Mouse (Mus musculus): Measurements from ENCODE around the gene Ovch2.
A peak's percentile ranks its signal among the peaks of the same experiment; 100 is the strongest.
"Not testable (repeated sequence)": the region's sequence is repeated elsewhere in the genome, so short reads cannot be mapped to it uniquely, and the experiment has no call there.

Gene Ovch2

DNA sequence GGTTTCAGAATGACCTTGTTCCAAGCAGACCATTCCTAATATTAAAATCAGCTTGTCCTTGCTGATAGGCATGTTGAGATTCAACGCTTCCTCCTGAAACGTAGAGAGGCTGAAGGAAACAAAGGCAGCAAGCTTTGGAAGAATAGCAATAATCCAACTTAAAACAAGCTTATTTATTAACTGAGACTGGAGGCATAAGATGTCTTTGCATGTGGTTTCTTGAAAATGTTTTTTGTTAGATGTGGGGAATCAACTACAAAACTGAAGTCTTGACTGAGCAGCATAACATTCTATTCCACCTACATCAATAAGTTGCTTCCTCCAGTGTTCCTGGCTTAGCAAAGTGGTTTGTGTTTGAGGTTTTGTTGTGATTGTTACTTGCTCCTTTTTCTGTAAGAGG lies at the start of gene Ovch2:
Gene Ovch2 (minus strand): TSS at position 101 of the 400 bp plus-strand sequence.
- no peak for DNase-seq

DNA sequence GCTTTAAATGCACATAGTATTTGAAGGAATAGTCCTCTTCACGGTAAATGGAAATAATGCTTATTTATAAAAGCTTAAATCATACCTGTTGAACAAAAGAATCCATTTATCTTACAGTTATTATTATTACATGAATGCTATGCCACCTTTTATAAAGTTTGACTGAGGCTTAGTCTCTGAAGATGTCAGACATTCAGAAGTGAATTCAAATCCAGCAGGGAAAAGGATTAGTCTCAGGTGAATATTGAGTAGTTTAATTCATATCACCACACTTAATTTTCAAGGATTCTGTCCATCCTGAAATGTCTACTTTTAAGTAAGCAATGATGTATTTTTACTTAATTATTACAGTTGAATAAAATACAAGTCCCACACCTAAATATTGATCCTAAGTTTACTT lies 46.4 kb upstream of the Ovch2 start, which contains the start of gene Olfr470:
Gene Olfr470 (minus strand): TSS at position 101 of the 400 bp plus-strand sequence.
- DNase-seq: not testable (repeated sequence)

DNA sequence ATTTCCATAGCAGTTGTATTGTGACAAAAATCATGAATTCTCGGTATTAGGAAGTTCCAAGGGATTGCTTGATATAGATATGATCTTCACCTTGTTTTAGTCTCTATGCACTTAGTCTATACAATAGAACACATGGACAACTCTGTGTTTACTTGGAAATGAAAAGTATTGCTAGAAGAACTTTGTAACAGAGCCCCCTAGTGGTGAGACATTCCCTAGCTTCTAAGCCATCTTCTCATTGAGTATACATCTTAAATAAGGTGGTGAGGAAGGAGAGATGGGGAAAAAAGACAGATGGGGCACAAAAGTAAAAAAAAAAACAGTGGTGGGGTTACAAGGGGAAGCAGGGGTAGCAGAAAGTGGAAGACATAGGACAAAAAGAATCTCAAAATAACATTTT lies 40.7 kb upstream of the Ovch2 start:
- no peak for DNase-seq

DNA sequence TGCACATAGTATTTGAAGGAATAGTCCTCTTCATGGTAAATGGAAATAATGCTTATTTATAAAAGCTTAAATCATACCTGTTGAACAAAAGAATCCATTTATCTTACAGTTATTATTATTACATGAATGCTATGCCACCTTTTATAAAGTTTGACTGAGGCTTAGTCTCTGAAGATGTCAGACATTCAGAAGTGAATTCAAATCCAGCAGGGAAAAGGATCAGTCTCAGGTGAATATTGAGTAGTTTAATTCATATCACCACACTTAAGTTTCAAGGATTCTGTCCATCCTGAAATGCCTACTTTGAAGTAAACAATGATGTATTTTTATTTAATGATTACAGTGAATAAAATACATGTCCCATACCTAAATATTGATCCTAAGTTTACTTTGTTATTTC lies 24.4 kb upstream of the Ovch2 start, which contains the start of gene Olfr469:
Gene Olfr469 (minus strand): TSS at position 101 of the 400 bp plus-strand sequence.
- DNase-seq: not testable (repeated sequence)

DNA sequence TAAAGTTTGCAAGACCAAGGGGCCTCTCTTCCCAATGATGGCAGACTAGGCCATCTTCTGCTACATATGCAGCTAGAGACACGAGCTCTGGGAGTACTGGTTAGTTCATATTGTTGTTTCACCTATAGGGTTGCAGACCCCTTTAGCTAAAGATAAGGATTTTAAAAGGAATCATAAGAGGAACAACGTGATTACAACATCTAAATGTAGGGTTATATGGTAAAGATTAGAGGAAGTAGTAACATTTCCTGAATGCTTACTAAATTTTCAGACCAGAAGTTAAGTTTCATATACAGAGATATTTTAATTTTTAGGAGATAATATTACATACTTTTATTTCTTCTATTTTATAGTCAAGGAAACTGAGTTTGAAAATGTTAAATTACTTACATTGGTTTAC lies 22.9 kb upstream of the Ovch2 start:
- not testable (repeated sequence) for DNase-seq

DNA sequence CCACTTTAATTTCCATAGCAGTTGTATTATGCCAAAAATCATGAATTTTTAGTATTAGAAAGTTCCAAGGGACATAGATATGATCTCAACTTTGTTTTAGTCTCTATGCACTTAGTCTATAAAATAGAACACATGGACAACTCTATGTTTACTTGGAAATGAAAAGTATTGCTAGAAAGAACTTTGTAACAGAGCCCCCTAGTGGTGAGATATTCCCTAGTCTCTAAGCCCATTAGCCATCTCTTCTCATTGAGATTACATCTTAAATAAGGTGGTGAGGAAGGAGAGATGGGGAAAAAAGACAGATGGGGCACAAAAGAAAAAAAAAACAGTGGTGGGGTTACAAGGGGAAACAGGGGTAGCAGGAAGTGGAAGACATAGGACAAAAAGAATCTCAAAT lies 18.4 kb upstream of the Ovch2 start:
- DNase-seq: no peak

DNA sequence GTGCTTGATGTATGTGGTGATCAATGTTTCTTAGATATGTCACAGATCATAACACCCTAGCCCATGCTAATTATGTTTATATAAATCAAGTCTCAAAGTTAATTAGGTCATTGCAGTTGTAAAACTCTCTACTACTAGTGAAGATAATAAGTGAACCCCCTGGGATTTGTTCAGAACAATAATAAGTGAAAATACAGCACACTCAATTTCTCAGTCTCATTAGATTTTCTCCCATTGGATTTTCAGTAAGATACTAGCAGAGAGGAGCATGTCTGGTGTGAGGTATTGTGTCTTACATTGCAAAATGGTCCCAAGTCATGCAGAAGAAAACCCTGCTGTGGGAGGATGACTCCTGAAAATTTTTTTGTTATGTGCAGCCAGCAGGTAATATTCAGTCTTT lies 11.0 kb upstream of the Ovch2 start, which contains the start of gene Olfr467:
Gene Olfr467 (plus strand): TSS at position 301 of the 400 bp plus-strand sequence.
- DNase-seq: no peak

DNA sequence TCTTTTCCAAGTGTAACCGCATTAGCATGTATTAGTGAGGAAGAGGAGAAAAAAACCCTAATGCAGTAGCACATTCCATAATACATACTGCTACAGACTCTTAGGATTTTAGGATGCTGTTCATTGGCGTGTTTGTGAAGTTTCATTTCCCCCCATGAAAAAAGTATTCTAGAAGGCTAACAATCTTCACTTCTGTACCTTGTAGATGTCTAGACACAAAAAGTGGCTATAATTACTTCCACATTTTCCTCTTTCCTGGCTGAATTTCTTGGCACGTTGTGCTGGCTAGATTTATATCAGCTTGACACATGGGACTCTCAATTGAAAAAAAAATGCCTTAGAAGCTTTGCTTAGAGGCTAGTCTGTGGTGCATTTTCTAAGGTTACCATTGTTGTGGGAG lies 1.1 kb upstream of the Ovch2 start:
- DNase-seq: no peak

DNA sequence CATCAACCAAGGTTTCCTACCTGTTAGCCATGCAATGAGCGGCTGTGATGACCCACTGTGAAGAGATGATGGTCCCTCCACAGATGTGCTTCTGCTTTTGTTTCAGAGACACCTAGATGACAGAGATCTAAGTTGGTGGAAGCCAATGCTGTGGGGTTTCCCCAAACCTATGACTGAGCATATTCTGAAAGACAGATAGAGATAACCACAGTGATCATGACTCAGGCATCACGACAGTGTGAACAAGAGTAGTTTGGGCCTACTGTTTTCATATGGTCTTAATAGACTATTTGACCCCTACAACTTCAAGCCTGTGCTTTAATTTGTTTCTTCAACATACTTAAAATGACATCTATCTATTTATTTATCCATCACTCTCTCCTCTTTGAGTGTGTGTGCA lies 4.5 kb downstream of the Ovch2 start:
- DNase-seq: no peak

DNA sequence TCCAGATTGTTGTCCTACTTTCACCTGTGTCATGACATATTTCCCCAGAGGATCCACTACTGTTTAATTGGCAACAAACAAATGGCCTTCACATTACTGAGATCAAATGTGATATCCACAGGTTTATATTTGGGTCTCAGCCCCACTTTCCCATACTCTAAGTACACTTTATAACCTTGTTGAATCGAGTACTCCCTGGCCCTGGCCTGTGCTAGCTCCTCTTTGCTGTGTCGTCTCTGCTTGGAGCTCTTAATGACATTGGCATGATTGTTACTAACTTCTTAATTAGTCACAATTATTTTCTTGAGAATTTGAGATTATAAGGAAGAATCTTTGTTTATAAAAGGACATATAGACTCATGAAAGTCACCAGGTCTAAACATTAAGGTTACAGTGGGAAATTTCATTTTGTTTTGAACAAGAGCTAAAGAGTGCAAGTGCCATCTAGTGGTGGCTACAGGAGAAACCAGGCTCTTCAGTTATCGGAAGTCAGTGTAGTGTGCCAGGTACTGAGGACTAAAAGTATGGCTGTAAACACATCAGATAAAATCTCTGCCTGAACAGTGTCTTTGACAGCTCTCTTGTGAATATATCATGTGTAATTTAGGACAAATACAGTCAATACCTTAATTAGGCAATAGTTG lies 12.9 kb downstream of the Ovch2 start:
- DNase-seq: peak; percentile 2

DNA sequence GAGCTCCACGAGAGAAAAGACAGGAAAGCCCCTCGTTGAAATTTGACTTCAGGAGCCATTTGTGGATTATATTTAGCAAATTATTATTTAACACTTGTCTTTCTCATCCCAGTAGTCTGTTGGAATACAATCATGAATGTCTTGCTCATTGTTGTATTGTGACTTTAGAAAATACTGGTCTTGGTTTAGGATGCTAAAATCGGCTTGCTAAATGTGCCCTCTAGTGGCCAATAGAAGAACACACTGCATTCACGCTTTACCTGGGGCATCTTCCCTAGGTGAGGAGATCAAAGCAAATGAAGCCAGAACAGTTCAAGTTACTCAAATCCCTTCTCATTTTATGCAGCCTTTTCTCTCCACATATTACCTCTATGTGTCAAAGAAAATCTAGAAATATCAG lies 21.4 kb downstream of the Ovch2 start:
- peak; percentile 15 for DNase-seq

DNA sequence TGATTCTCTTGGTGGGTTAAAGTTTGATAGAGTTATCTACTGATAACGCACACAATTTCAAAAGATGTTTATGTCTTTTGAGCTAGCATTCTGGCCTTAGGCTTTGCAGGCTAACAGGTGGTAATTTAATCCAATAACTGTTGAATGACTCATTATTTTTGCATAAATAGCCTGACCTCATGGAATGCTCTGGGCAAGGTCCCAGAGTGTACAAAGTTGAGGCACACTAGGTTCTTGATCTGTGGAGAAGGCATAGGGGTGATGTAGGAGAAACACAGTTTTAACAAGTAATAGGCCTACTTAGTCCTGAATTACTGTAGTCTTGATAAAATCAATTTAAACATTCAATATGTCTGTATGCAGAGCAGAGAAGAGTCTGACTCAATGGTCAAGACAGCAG lies 22.8 kb downstream of the Ovch2 start:
- no peak for DNase-seq

DNA sequence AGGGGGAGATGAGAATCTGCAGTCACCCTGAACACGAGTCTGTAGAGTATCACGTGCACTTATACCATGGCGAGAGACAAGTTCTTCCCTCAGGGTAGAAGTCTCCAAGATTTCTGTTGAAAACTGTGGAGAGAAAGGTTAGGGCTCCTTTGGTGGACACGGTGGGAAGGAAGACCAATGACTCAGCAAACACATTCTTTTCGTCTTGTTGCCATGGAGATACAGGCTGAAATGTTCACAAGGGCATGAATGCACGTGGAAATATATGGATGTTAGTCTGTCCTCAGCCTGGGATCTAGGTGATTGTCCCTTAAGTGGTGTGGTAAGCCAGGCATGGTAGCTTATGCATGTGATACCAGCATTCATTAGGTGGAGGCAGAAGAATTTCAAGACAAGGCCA lies 30.2 kb downstream of the Ovch2 start:
- DNase-seq: no peak

DNA sequence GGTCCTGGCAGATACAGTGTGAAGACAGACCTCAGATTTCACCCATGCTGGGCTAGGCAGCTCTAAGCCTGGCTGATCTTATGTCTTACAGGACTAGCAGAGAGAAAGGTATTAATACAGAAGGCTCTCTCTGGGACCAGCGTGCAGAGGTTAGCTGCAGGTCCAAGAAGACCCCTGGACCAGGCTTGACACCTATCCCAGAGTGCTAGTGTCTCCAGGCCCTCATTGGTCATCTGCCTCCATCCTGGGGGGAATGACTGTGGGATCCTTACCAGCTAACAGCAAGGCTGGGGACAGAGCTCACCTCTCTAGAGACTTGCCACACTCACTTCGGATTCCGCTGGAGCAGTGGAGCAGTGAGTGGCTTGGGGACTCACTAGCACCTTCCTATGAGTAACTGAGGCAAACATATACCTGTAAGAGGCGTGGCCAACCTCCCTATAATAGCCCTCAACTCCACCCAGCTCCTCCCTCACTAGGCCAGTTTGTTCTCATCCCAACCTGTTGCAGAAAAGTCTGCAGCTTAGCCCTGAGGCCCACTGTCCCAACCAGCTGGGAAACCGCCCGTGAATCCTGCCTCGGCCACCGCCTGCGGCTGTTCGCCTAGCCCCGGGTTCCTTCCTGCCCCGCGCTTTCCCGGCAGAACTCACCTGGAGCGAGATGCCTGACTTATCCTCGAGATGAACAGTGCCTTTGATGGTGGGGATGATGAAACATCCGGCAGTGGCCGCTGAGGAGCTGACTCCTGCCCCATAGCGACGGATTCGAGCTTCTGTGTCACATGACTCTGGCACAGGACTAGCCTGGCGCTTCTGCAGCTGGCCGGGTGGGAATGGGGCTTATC lies 43.5 kb downstream of the Ovch2 start, which contains the start of gene Cyb5r2:
Gene Cyb5r2 (minus strand): TSS at position 725 of the 844 bp plus-strand sequence.
- DNase-seq: no peak

DNA sequence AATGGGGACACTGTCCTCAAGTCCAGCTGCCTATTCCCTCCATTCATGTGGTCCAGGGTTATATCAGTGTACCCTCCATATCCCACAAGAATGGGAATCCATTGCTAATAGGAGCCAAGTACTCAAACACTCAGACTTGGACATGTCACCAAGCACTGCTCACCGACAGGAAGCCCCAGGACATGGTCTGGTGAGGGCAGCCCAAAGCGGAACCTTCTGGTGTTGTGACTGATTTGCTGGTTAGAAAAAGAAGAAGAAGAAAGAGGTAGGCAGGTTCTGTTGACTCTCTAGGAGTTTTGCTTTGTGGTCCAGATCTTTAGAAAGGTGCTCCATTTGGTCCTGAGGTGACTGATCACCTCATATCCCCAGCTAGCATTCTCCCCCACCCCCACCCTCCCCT lies 44.3 kb downstream of the Ovch2 start:
- no peak for DNase-seq

DNA sequence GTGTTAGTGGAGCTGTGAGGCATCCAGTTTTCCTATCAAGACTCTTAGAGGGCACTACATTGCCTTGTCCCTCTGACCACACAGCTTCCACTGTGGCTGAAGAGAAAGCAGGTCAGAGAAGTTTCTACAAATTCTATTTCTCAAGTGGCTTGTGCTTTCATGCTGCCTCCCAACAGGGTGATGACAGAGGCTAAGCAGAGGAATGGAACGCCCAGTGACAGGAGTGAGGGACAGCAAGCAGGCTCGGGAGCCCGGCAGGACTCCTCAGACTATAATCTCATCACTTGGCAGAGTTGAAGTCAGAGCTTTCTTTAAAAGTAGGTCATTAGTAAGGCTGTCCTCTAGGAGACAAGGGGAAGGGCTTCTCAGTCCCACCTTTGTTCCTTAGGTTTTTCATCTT lies 45.1 kb downstream of the Ovch2 start:
- no peak for DNase-seq

DNA sequence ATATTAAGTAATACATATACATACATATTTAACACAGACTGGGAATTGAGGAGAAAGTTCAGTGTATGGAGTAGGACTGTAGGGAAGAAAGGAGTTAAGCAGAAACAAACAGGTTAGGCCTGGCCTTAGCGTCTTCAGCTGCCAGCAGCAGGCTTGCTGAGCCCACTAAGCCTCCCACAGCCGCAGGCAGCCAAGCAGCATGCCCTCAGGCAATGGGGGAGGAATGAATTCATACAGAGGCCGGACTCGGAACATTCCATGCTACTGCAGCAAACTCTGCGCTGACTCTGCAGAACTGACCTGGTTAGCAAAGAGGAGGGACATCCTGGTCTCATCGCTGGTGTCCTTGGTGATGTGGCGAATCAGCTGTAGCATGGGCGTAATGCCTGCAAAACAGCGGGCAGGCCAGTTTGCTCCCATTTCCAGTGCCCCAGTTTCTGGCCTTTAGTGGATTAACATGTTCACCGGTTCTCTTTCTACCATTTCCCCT lies 48.9 kb downstream of the Ovch2 start:
- DNase-seq: no peak

DNA sequence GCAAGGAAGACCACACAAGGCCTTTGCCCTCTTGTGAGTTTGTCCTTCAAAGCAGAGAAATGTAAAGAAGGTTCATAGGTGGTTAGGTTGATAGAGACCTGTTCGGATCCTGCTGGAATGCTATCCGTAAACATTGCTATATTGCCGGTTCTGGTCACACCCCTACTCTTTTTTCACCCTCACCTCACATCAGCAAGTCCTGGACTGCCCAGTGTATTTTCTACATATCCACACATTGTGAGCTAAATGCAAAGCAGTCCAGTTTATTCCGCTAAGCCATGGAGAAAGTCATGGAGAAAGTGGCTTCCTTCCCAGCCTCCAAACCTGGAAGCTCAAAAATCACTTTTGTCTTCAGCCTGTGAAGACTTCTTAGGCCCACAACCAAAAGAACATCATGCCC lies 51.3 kb downstream of the Ovch2 start:
- no peak for DNase-seq

DNA sequence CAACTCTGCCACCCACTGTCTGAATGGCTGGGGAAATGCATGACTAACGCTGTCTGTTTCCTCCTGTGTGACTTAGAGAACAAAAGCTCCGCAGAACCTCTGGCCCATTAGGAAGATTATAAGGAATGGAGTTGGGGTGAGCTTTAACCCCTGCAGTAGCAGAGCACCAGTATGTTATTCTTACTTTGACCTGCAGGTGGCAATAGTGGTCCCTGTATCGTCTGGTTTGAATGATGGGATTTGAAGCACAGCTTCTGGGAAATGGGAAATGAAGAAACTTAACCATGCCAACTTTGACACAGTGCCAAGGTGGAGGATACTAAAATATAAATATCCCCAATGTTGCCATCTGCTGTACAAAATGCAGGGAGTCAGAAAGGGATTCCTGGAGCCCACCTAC lies 51.7 kb downstream of the Ovch2 start:
- DNase-seq: peak; percentile 7

DNA sequence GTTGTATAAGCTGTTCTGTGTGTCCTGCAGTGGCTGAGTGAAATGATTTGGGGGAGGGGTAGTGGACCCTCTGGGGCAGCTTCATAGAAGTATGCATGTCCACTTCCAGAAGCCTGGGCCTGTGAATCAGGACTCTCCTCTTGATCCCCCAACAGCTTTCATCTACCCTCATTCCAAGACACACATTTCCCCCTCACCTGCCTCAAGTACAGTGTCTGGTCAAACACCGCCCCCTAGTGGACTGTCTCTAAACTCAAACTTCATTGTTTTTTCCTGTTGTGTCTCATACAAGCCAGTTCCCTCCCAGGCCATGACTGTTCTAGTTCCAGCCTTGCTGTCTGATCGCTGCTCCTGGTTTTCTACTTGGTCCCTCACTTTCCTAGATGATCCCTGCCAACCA lies 53.1 kb downstream of the Ovch2 start:
- peak; percentile 30 for DNase-seq

DNA sequence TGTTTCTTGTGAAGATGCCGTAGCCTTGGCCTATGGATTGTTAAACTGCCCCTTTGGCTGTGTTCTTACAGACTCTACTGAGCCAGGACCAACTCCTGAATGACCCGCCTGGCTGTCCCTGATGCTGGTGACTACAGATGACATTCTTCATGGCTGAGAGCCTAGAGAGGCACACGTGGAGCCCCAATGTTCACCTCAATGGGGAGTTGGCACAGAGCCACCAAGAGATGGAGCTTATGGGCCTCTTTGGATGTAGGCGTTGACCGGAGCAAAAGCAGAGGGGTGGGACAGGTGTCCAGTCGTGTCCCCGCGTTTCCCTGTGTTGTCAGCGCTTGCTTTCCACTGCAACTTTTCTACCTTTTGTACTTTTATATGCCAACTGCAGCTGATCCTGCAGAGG lies 53.5 kb downstream of the Ovch2 start:
- DNase-seq: peak; percentile 5

DNA sequence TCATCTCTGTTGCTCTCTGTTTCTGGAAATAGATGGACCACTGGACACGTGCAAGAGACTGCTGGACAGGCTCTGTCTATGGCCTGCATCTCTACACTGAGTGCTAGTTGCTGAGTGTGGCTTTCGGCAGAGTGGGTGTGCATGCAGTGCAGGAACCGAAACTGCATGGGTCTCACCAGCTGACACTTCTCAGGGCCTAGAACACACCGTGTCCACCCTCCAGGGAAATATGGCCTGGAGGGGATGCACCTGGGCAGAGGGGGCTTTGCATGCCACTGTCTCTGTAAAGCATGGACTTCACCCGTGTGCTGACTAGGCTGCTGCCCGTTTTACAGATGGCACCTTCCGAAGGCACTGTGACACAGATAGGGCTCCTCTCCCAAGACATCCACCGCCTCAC lies 55.0 kb downstream of the Ovch2 start:
- no peak for DNase-seq

DNA sequence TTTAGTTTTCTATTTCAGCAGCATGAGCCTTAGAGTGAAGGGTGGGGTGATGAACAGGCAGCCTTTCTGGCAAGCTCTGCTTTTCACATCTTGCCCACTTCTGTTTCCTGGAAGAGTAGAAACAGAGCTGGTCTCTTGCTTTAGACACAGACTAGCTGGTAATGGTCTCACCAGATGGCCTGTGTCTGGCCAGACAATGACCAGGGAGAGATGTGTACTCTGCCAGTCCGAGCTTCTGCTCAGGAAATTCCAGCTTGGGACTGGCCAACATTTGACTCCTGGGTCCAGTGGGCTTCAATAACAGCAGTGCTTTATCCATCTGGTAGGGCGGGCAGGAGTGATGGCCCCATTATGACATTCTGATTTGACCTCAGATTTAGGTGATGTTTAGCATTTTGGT lies 55.9 kb downstream of the Ovch2 start:
- no peak for DNase-seq

DNA sequence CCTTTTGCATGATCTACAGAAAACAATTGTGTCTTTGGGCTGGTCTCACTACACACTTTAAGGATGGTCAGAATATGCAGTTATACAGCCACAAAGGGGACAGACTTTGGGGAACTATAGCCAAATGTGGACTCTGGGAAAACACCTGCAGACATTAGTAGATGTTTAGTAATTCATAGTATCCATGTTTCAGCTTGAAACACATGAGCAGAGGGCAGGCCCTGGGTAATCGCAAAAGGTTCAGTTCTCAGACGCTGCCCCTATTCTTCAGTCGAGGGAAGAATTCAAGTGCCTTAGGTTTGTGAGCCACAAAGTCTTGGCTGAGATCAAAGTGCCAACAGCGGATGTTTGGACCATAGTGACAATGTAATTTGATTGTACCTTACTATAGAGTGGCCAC lies 56.6 kb downstream of the Ovch2 start:
- no peak for DNase-seq
